Mouse (Mus musculus): Measurements from ENCODE around the gene Ermap. TPM values are rescaled to one million over a fixed set of nuclear protein-coding genes. Genes with fewer than 3 reads are reported as not detected.

The Ermap gene
- 0.26 and 0.33 TPM in 2 replicates for polyA plus RNA-seq (2012; rRNA removed; ENCODE audit: low replicate concordance)

GRCm38 (mm10) chr4:119189864-119190263 lies at the start of gene Ermap:
TSS of gene Ermap (minus strand) at chr4:119190011.

DNA sequence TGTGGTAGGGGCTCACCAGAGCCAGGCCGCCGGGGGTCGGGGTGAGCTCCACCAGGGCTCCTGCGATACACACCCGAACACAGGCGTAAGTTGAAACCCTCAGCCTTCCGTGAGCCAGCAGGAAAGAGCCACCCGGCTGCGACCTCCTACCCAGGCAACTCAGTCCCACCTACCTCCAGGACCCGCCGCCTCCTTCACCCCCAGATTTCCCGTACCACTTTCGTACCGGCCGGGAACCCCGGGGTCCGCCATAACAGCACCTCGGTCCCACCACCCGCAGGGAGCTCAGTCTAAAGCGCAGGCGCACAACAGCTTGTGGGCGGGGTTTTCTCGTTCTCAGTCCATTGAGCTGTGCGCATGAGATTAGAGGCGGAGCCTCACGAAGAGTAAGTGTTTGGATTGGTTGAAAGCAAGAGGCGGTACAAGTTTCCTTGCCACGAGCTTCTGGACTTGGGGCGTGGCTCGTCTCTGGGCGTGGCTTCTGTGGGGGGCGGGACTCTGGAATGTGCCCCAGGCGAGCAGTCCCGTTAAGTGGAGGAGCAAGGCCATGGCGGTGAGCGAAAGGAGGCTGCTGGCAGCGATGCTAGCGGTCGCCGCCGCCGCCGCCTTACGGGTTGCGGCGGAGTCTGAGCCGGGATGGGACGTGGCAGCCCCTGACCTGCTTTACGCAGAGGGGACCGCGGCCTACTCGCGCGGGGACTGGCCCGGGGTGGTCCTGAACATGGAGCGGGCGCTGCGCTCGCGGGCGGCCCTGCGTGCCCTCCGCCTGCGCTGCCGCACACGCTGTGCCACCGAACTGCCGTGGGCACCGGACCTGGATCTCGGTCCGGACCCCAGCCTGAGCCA lies 42.8 kb upstream of the Ermap start, which contains the start of the genes AU022252 and P3h1:
AU022252 (minus strand) TSS at position 303 of the 846 bp plus-strand sequence.
P3h1 (plus strand) TSS at position 506 of the 846 bp plus-strand sequence.

DNA sequence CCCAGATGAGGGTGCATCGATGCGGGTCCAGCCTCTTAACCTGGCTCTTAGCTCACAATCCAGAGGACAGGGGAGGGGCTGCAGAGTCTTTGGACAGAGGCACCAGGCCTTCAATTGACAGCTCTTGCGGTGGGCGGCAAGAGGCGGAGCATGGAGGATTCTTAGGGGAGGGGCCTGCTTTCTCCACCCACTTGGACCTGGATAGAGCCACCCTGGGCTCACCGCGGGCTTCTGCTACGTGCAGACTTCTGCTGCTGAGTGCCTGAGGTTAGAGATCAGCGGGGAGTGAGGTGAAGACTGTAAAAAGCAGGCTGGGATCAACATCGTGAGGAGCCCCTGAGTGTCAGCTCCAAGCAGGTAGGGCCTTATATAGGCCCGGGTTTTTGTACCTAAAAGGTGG lies 28.4 kb upstream of the Ermap start, which contains the start of gene Tmem269:
Tmem269 (minus strand) TSS at position 49 of the 400 bp plus-strand sequence.

DNA sequence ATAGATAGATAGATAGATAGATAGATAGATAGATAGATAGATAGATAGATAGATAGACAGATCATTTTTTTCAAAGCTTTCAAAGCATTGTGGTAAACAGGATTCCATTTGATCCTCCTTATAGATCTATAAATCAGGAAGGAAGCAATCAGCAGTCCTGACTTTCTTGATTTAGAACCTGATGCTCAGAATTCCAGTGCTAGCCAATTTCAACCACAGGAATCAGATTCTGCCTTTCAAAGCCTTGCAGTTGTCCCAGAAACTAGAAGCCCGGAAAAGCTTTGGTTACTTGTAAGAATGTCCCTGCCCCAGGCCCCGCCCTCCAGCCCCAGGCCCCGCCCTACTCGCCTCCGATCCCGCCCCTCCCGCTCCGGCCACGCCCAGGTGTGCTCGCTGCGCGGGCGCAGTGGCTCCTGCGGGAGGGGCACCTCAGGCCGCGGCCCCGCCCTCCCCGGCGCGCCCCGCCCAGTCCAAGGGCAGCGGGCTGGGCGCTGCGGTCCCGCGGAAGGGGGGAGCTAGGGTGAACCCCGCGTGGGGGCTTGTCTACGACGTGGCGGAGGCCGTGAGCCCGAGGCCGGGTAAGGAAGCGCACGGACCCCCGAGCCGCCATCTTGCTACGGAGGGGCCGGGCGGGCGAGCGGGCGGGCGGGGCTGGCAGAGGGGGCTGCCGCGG lies 5.2 kb upstream of the Ermap start, which contains the start of gene Svbp:
Svbp (plus strand) TSS at position 398 of the 673 bp plus-strand sequence.

DNA sequence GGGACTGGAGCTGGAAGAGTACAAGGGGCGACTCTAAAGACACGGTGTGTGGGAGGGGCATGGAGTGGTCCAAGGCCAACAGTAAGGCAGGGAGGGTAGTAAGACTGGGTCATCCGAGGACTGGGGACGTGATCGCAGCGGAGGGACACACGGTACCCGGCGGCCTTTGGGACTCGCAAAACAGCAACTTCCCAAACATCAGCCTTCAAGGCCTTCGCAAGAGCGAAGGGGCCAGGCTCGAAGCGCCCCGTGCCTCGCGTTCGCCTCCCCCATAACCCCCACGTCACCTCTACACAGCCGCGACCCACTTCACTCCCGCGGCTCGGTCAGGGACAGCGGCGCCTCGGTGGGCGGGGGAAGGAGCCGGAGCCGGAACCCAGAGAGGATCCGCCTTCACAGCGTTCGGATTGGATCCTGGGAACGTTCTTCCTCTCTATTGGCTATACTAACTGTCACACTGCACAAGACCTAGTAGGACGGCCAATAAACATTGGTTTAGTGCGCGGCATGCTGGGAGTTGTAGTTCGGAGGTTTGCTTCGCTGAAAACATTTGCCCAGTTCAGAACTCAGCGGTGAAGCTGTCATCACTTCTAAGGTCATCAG lies 15.9 kb downstream of the Ermap start, which contains the start of gene Zfp691:
Zfp691 (minus strand) TSS at position 345 of the 603 bp plus-strand sequence.

Other genes with a start within 250 kb of the Ermap start
- gene Lao1, start 228.4 kb downstream of the Ermap start, polyA plus RNA-seq (2012; rRNA removed; ENCODE audit: low replicate concordance): 0.10 and 0.20 TPM in 2 replicates
- gene Slc2a1, start 81.3 kb downstream of the Ermap start, polyA plus RNA-seq (2012; rRNA removed; ENCODE audit: low replicate concordance): 41.3 and 50.4 TPM in 2 replicates
- gene Zfp691, start 15.8 kb downstream of the Ermap start, polyA plus RNA-seq (2012; rRNA removed; ENCODE audit: low replicate concordance): 14.3 and 15.1 TPM in 2 replicates
- gene Svbp, start 5.3 kb upstream of the Ermap start, polyA plus RNA-seq (2012; rRNA removed; ENCODE audit: low replicate concordance): 25.0 and 35.5 TPM in 2 replicates
- 0.10 and 0.95 TPM in 2 replicates for gene Tmem269, start 28.2 kb upstream of the Ermap start, polyA plus RNA-seq (2012; rRNA removed; ENCODE audit: low replicate concordance)
- 4.2 and 6.1 TPM in 2 replicates for gene AU022252, start 42.7 kb upstream of the Ermap start, polyA plus RNA-seq (2012; rRNA removed; ENCODE audit: low replicate concordance)
- gene P3h1, start 42.9 kb upstream of the Ermap start, polyA plus RNA-seq (2012; rRNA removed; ENCODE audit: low replicate concordance): 26.3 and 29.0 TPM in 2 replicates
- 7.5 and 11.0 TPM in 2 replicates for gene Cldn19, start 65.4 kb upstream of the Ermap start, polyA plus RNA-seq (2012; rRNA removed; ENCODE audit: low replicate concordance)
- 122 and 131 TPM in 2 replicates for gene Ybx1, start 104.6 kb upstream of the Ermap start, polyA plus RNA-seq (2012; rRNA removed; ENCODE audit: low replicate concordance)
- 4.8 and 8.4 TPM in 2 replicates for gene Ppih, start 130.5 kb upstream of the Ermap start, polyA plus RNA-seq (2012; rRNA removed; ENCODE audit: low replicate concordance)
- gene Ccdc30, start 225.5 kb upstream of the Ermap start, polyA plus RNA-seq (2012; rRNA removed; ENCODE audit: low replicate concordance): 0.24 and 0.54 TPM in 2 replicates
- gene Ppcs, start 232.4 kb upstream of the Ermap start, polyA plus RNA-seq (2012; rRNA removed; ENCODE audit: low replicate concordance): 16.0 and 24.6 TPM in 2 replicates
- gene Zmynd12, start 232.8 kb upstream of the Ermap start, polyA plus RNA-seq (2012; rRNA removed; ENCODE audit: low replicate concordance): 0.27 and 0.99 TPM in 2 replicates